ENCODE assay signal across 20 mouse cellular contexts in genomic region chr4:100377231-100377630, GRCm38 (mm10).
DNase-seq lines count a peak whose midpoint lies in the region; ATAC-seq and TF ChIP-seq lines count a peak whose summit lies in the region.
"Had no signal": no experiment of that assay in that cellular context is flagged by ENCODE, and none has a peak within 500 bp of the region (broad histone marks: within the 10 kb centered on the region; RNA-seq: fewer than 3 reads in every experiment).

No protein-coding gene starts in this region.

- H3K4me1 ChIP-seq in kidney, adult 2 months (ENCODE audit: control insufficient read depth, insufficient read depth, low read length) = peaks cover 11% of the 10 kb centered on the region
- no peaks in the 10 kb centered on the region for H3K4me1 ChIP-seq in kidney, embryonic 14.5 days (ENCODE audit: control insufficient read depth, insufficient read depth, low read length)
- H3K4me1 ChIP-seq: liver, embryonic 15.5 days; midbrain, embryonic 15.5 days; neural tube, embryonic 12.5 days had no signal

- TF ChIP-seq CTCF in kidney, adult 2 months (conservative IDR thresholded peaks at IDR 0.05; ENCODE audit: insufficient read depth, insufficient read length, low read depth, low read length) = no peak

- WGBS in kidney, adult 2 months = 36% methylated on average over 3 of the region's 3 CpGs
- WGBS in kidney, embryonic 14.5 days = 51% methylated on average over 3 of the region's 3 CpGs

- H3K4me2 ChIP-seq in kidney, embryonic 14.5 days (replicated peaks; ENCODE audit: low read depth, low read length) = no peak overlapping the region
- H3K4me2 ChIP-seq: intestine, embryonic 15.5 days; liver, embryonic 15.5 days; midbrain, embryonic 15.5 days; neural tube, embryonic 12.5 days had no signal

- peak; percentile 39; the same call in 1 of the 2 replicates for ATAC-seq in kidney, embryonic 14.5 days (ENCODE audit: low FRiP score, low TSS enrichment)
- ATAC-seq: CD4-positive, CD25-positive, alpha-beta regulatory T cell, adult 4 months; forebrain, postnatal 0 days; hindbrain, embryonic 16.5 days; intestine, embryonic 15.5 days; lung, postnatal 0 days; midbrain, embryonic 15.5 days had no signal

- no peaks in the 10 kb centered on the region for H3K9me3 ChIP-seq in kidney, embryonic 14.5 days (ENCODE audit: control insufficient read depth, low read length)
- H3K9me3 ChIP-seq: embryonic facial prominence, embryonic 10.5 days; intestine, embryonic 15.5 days; liver, embryonic 15.5 days; midbrain, embryonic 15.5 days; neural tube, embryonic 12.5 days had no signal

- intact Hi-C loops in heart, postnatal 10 days (cut with DNase I) = no loop called here

- H3K4me3 ChIP-seq in kidney, adult 2 months (ENCODE audit: insufficient read depth, low read depth, low read length) = no peak overlapping the region
- H3K4me3 ChIP-seq in kidney, embryonic 14.5 days (ENCODE audit: low read length) = no peak overlapping the region
- H3K4me3 ChIP-seq: embryonic facial prominence, embryonic 10.5 days; intestine, embryonic 15.5 days; liver, embryonic 15.5 days; midbrain, embryonic 15.5 days; neural tube, embryonic 12.5 days had no signal

- no peak overlapping the region for H3K27ac ChIP-seq in kidney, adult 2 months (ENCODE audit: insufficient read depth, low read depth, low read length)
- H3K27ac ChIP-seq in kidney, embryonic 14.5 days (ENCODE audit: low read depth, low read length) = no peak overlapping the region
- H3K27ac ChIP-seq: intestine, embryonic 15.5 days; liver, embryonic 15.5 days; macrophage; midbrain, embryonic 15.5 days; neural tube, embryonic 12.5 days had no signal

- no peak for TF ChIP-seq POLR2A in kidney, adult 2 months (IDR thresholded peaks at IDR 0.05; ENCODE audit: low read depth, low read length)

- H3K9ac ChIP-seq in kidney, embryonic 14.5 days (ENCODE audit: low read depth, low read length) = no peak overlapping the region
- H3K9ac ChIP-seq: forebrain, postnatal 0 days; intestine, embryonic 15.5 days; liver, embryonic 15.5 days; midbrain, embryonic 15.5 days; neural tube, embryonic 12.5 days had no signal

- H3K27me3 ChIP-seq in kidney, adult 2 months (replicated peaks; ENCODE audit: control insufficient read depth, insufficient read depth, low read length) = no peaks in the 10 kb centered on the region
- no peaks in the 10 kb centered on the region for H3K27me3 ChIP-seq in kidney, embryonic 14.5 days (ENCODE audit: control insufficient read depth, insufficient read depth, low read length)
- H3K27me3 ChIP-seq: intestine, embryonic 15.5 days; liver, embryonic 15.5 days; midbrain, embryonic 15.5 days; neural tube, embryonic 12.5 days had no signal

- DNase-seq in heart, adult 11 months = peak; percentile 56
- no peak for DNase-seq in heart, postnatal 10 days
- peak; percentile 72 for DNase-seq in kidney, adult 2 months
- no peak for DNase-seq in kidney, adult 18-20 months
- DNase-seq in kidney, postnatal 36 days = peak; percentile 48 to 56
- no peak for DNase-seq in adrenal gland, postnatal 36 days
- DNase-seq: adrenal gland, postnatal 14 days; forebrain, postnatal 0 days; gastrocnemius, postnatal 36 days; right cerebral cortex, postnatal 14 days had no signal

- H3K36me3 ChIP-seq in kidney, adult 2 months (ENCODE audit: control insufficient read depth, insufficient read depth, low read length) = no peaks in the 10 kb centered on the region
- H3K36me3 ChIP-seq in kidney, embryonic 14.5 days (ENCODE audit: control insufficient read depth, insufficient read depth, low read length) = no peaks in the 10 kb centered on the region
- H3K36me3 ChIP-seq: embryonic facial prominence, embryonic 10.5 days; intestine, embryonic 15.5 days; liver, embryonic 15.5 days; midbrain, embryonic 15.5 days; neural tube, embryonic 12.5 days had no signal

Comparison
In these comparisons a context has a peak if more than half of its experiments do, and no peak if none do; other contexts are left out.
1. DNase-seq: peak in heart, adult 11 months (single experiment), kidney, adult 2 months (single experiment) and kidney, postnatal 36 days (2 of 2); none in heart, postnatal 10 days (0 of 2), kidney, adult 18-20 months (single experiment) and adrenal gland, postnatal 36 days (0 of 2).